Mouse (Mus musculus): ENCODE results near the gene Nudt14.

The Nudt14 gene

DNA sequence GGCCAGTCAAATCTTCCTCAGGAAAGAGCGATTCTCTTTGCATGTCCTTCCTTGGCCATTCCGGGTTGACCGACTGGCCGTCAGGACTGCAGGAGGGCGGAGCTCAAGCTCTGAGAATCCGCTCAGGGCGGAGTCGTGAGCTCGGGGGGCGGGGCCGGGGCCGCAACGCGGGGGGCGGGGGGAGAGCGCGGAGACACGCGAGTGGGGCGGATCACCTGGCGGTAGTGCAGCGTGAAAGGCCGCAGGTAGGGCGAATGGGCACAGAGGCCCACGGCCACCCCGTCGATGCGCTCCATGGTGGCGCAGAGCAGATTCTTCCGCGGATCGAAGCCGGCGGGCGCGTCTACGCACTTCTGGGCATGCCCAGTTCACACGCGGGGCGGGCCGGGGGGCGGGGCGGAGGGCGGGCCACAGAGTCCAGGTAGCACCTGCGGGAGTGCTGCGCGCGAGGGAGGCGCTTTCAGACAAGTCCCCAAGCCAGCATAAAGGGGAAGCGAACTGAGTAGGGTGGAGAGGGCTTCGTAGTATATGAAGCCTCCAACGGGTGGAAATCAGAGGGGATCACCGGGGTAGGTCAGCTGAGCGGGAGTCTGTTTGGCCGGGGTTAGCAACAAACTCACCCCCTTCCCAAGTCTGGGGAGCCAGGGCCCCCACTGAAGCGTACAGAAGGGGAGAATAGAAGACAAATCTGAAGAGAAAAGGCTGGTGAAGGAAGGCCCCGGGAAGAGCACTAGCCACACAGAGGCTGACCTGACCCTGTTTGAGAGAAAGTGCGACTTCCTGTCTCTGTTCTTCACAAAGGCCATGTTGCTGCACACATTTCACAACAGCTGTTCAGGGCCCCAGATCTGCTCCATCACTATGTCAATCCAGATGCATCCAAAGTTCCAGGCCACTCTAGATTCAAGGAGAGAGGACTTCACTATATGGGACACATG lies at the start of gene Nudt14:
Nudt14 (minus strand) TSS at position 349 of the 938 bp plus-strand sequence.
- DNase-seq (ENCODE audit: low spot score): peak; percentile 68

DNA sequence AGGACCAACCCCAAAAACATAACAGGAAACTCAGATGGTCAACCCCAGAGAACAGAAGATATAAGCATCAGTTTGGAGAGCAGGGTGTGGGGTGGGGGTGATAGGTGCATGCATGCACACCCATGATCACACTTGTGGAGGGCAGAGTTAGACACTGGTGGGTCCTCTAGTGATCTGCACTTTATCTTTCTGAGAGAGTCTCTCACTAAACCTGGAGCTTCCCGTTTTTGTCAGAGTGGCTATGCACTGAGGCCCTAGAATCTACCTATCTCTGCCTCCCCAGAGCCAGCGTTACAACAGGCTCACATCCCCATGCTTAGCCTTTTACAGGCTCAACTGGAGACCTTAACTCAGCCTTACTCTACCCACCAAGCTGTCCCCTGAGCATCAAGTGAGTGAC lies 49.5 kb upstream of the Nudt14 start:
- DNase-seq (ENCODE audit: low spot score): no peak

DNA sequence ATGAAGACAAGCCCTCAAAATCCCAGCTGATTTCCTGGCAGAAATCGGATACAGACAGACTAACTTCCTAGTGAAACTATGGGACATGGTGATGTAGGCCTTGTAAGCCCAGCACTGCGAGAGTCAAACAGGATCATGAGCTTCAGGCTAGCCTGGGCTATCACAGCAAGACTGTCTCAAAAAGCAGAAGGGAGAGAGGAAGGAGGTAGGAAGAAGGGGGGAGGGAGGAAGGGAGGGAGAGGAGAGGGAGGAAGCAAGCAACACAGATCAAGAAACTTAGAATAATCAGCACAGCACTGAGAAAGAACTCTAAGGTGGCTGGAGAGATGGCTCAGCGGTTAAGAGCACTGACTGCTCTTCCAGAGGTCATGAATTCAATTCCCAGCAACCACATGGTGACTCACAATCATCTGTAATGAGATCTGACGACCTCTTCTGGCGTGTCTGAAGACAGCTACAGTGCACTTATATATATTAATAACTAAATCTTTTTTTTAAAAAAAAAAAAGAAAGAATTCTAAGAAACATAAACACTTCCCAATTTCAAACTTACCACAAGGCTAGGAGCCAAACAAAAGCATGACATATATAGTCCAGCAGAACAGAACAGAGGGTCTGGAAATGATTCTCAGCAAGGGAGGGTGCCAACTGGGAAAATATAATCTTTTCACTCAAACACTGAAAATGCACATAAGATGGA lies 48.9 kb upstream of the Nudt14 start:
- DNase-seq (ENCODE audit: low spot score): no peak

DNA sequence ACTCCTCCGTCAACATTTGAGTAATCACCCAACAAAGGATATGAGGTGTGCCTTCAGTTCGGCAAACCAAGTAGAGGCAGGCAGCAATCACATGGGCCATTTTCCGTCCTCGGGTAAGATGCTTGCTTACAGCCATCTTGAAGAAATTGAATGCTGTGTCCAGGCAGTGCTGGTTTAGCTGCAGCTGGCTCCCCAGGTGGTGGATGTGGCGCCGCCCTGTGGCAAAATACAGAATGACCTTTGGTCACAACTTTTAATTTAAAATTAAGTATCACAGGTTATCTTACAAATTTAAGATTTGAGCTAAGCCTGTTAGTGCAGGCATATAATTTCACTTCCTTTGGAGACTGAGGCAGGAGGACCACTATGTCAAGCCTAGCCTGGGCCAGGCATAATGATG lies 46.0 kb upstream of the Nudt14 start:
- DNase-seq (ENCODE audit: low spot score): no peak

GRCm38 (mm10) chr12:112985346-112985745 lies 43.4 kb upstream of the Nudt14 start:
- no peak for DNase-seq (ENCODE audit: low spot score)

DNA sequence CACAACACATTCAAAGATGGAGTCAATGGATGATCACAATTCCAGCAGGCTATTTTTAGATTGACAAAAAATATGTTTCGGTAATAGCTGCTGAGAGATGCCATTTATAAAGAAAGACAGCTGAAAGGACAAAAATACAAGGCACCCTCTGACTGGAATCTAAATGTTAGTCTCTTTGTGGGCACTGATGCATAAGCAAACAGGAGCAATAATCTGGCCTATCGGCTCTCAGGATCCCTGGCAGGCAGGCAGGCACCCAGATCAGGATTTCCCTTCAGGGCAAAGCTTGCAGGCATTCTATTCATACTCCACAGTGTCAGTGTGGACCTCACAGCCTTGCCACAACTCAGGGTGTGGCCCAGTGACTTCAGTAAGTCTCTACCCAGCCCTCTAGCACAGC lies 40.1 kb upstream of the Nudt14 start:
- no peak for DNase-seq (ENCODE audit: low spot score)

GRCm38 (mm10) chr12:112977156-112977555 lies 35.2 kb upstream of the Nudt14 start:
- DNase-seq (ENCODE audit: low spot score): no peak

GRCm38 (mm10) chr12:112976371-112977073 lies 34.6 kb upstream of the Nudt14 start, which contains the start of gene Btbd6:
Btbd6 (plus strand) TSS chr12:112976482.
- peak; percentile 89 for DNase-seq (ENCODE audit: low spot score)

DNA sequence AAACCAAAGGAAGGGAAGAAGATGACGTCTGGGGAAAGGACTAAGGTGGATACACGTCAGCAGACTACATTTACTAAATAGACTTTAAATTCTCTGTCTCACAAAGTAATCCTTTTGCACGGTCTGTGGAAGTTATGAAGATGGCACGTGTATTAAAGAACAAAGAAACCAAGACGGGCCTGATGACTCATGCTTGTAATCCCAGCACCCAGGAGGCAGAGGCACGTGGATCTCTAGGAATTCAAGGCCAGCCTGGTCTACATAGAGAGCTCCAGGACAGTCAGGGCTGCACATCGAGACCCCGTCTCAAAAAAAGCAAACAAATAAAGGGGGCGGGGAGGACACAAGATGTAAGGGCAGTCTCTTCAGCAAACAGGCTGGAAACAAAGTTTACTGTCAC lies 32.8 kb upstream of the Nudt14 start:
- DNase-seq (ENCODE audit: low spot score): no peak

GRCm38 (mm10) chr12:112969616-112970015 lies 27.7 kb upstream of the Nudt14 start:
- no peak for DNase-seq (ENCODE audit: low spot score)

DNA sequence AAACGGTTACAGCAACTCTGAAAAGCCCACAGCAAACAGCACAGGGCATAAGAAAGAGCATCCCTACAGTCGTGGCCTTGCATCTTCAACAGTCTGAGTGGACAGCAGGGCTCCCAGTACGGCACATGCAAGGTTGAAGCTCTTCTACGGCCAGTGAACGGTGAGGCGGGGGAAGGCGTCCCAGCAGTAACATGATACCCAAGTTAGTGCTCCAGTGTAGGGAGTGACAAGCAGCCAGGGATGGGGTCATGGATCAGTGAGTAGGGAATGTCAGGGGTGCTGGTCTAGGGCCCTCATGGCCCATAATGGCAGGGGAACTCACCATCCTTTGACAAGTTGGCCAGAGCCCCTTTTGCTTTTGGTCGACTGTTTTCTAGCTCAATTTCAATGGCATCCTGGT lies 27.0 kb upstream of the Nudt14 start:
- no peak for DNase-seq (ENCODE audit: low spot score)

GRCm38 (mm10) chr12:112965783-112966182 lies 23.9 kb upstream of the Nudt14 start:
- no peak for DNase-seq (ENCODE audit: low spot score)

GRCm38 (mm10) chr12:112961872-112962271 lies 19.9 kb upstream of the Nudt14 start:
- no peak for DNase-seq (ENCODE audit: low spot score)

- no peak for DNase-seq (ENCODE audit: low spot score)
These were observed 19.5 kb upstream of the Nudt14 start for GRCm38 (mm10) chr12:112961428-112961827.

DNA sequence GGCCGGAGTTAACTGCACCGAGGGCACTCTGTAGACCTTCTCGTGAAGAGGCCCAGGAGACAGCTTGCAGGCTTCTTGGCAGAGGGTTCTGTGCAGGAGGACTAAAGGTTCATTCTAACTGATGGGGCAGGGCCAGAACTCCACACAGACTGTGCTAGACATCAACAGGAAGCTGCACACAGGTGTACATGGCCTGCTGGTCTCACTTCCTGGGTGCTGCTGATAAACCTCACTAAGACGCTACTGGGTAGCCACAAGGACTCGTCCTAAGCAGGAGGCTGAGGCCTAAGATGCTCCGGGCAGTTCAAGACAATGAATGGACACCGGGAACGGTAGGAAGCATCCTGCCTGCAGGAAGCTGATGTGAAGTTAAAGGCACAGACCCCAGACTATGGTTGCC lies 17.5 kb upstream of the Nudt14 start:
- DNase-seq (ENCODE audit: low spot score): no peak

- no peak for DNase-seq (ENCODE audit: low spot score)
These were observed 16.4 kb upstream of the Nudt14 start for GRCm38 (mm10) chr12:112958303-112958702.

DNA sequence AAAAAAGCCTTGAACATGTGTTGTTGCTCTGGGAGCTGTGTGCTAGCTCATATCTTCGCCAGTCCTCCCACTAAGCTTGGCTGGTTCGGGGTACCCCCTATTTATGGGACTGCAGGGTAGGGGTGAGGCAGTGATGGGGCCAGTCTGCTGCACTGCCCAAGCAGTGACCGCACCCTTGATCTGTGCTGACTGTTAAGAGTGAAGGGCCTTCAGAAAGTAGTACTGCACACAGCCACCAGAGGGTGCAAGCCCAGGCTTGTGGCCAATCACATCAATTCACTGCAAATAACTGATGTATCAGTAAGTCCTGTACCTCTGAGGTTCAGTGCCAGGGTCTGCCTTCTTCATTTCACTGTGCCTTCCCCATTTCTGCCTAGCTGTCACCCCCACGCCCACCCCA lies 13.9 kb upstream of the Nudt14 start:
- DNase-seq (ENCODE audit: low spot score): peak; percentile 87

GRCm38 (mm10) chr12:112952926-112953565 lies 11.1 kb upstream of the Nudt14 start:
- no peak for DNase-seq (ENCODE audit: low spot score)

DNA sequence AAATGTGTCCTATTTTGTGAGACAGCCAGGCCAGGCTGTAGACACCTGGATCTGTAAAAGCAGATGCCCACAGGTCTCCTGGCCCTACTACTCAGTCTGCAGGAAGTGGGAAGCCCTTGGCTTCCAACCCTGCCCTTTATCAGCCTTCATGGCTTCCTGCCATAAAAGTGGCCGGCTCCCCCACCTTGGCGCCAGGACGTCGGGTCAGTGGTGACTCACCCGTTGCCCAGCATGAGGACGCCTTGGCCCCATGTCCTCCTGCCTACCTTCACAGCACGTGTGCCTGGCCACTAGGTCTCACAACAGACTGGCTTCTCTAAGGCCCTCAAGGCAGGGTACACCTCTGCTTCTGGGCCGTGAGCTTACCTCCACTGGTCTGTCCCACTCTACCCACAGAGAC lies 10.5 kb upstream of the Nudt14 start:
- DNase-seq (ENCODE audit: low spot score): no peak

DNA sequence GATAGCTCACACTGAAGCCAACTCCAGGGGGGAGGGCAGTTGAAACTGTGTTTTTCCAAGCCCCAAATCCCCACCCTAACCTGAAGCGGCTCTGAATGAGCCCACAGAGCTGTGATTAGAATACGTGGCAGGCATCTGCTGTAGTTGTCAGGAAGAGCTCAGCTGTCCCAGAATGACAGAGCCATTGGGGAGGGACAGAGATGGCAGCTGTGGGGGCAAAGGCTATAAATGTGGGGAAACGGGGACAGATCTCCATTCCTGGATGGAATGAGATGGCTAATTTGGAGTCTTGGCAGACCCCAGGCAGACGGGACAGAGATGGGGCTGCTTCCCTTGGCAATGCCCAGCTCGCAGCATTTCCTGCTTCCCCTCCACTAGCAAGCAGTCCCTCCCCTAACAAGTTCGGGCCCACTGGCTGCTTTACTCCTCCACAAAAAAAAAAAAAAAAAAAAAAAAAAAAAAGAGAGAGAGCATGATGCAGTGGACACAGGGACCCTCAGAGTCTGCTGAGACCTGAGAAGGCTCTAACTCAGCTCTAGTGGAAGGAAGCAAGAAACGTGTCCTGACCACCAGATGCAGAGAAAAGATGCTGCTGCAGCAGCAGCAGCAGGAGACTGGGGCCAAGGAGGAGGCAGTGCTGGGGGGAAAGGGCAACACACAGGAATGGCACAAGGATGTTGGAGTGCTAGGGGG lies 9.4 kb upstream of the Nudt14 start:
- DNase-seq (ENCODE audit: low spot score): no peak

- no peak for DNase-seq (ENCODE audit: low spot score)
These were observed 8.8 kb upstream of the Nudt14 start for GRCm38 (mm10) chr12:112950761-112951129.
